Mouse (Mus musculus): ENCODE data around the gene Arhgef2.
"Not testable (repeated sequence)": the region's sequence is repeated elsewhere in the genome, so short reads cannot be mapped to it uniquely, and the experiment has no call there.

Gene Arhgef2

DNA sequence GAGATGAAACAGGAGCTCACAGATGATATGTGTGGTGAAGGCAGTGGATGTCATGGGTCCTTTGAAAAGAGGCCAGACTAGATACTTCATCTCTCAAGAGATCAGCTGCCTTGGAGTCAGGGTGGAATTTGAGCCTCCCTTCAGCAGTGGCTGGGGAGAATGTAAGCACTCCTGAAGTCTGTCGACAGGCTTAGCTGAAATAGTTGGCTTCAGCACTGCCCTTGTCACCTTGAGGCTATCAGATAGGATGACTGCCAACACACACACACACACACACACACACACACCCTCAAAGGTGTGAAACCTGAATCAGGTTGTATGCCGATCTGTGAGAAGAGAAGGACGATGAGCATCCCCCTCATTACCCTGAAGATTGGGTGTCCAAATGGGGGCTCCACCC is 14.7 kb upstream of the Arhgef2 start:
- no peak for DNase-seq (ENCODE audit: low spot score)

DNA sequence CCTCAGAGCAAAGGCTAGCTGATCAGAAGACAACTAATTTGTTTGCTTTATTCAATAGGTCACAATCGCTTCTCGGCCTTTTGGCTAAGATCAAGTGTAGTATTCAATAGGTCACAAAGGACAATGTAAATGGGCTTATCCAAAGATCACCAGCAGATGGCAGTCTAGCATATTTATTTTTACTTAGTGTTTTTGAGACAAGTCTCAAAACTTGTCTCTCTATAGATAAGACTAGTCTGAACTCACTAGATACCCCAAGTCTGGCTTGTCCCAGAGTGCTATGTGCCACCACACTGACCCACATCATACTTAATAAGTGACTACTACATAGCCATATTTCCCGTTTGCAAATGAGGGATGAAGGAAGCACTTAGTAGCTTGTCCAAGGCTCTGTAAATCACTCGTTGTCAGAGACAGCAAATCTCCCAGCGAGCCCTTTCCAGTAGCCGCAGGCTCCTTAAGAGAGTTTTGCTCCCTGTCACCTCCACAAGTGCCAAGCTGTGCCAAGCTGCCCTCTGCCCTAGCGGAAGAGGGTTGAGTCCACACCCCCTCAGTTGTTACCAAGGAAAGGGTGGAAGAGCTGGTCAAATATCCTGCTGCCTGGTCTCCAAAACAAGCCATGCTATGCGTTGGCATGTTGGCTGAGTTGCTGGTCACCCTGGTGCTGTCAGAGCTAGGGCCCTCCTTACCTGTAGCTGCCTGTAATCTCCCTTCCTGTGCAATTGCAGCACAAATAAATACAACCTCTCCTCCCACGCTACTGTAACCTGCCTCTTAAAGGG is 13.6 kb upstream of the Arhgef2 start:
- DNase-seq (ENCODE audit: low spot score): peak; percentile 81

DNA sequence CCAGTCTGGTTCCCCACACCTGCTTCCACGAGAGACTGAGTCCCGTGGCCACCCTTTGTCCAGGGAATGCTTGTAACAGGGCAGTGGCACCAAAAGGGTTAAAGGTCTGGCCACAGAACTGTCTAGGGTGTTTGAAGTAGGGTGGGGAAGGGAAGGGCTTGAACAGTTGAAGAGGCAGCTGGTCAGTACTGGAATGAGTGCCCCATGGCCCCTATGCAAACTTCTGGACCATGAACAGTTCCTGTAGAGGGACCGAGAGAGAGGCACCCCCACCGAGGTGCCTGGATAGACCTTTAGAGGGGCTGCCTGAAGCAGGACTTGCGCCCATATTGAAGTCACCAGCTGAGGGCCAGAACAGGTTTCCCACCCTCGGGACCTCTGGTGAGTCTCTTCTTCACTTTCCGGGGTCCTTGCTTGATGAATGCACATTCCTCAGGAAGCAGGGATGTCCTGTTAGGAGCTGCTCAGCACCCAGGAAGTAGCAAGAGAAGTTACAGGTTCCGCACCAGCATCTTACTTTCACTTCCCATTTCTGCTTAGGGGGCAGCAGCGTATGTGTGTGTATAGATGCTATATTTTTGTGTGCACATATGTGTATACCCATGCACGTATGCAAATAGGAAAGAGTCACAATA is 12.7 kb upstream of the Arhgef2 start:
- DNase-seq (ENCODE audit: low spot score): no peak

DNA sequence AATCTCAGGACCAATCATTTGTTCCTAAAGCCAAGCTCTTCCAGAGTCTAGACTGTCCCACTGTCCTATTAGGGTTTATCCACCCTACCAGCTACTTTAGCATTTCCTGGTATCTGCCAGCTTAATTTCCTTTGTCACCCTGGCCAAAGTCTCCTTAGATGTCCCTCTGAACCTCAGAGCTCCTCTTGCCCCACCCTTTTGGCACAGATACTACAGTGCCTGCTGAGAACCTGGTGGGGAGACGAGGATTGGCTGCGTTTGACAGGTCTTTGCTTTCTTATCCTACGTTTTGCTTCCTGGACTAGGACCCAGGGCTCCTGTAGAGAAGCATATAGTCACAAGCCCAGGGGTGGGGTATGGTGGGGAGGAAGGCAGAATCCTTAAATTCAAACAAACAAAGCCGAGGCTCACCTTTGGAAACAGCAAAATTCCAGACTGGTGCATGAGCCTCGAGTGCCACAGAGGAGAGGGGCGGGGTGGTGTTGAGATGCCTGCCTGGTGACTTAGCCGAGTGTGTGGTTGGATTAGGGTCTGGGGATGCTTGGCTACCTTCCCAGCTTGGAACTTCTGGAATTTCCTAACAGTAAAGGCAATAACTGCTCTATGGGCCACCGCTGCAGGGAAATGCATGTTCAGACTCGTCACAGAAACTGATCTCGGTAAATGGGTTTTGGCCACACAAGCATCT is 11.7 kb upstream of the Arhgef2 start:
- DNase-seq (ENCODE audit: low spot score): no peak

DNA sequence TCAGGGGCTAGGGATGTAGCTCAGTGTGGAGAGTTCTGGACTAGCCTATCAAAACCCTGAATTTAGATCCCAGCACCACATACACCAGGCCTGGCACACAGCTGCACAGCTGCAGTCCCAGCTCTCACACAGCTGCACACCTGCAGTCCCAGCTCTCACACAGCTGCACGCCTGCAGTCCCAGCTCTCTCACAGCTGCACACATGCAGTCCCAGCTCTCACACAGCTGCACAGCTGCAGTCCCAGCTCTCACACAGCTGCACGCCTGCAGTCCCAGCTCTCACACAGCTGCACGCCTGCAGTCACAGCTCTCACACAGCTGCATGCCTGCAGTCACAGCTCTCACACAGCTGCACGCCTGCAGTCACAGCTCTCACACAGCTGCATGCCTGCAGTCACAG is 9.2 kb upstream of the Arhgef2 start:
- DNase-seq (ENCODE audit: low spot score): not testable (repeated sequence)

DNA sequence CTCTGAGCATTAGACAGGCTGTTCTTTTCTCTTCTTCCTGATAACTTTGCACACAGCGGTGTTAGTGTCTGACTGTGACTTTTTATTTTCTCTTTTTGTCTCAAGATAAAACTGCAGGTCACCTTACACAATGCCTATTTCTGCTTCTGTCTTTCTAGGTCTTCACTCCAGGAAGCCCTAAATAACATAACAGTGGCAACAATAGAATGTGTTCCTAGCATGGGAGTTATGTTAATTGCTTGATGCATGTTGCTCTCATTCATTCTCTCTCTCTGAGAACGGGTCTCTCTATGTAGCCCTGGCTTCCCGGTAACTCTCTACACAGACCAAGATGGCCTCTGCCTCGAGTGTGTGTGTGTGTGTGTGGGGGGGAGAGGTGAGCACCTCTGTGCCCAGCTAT is 3.3 kb upstream of the Arhgef2 start:
- DNase-seq (ENCODE audit: low spot score): no peak

DNA sequence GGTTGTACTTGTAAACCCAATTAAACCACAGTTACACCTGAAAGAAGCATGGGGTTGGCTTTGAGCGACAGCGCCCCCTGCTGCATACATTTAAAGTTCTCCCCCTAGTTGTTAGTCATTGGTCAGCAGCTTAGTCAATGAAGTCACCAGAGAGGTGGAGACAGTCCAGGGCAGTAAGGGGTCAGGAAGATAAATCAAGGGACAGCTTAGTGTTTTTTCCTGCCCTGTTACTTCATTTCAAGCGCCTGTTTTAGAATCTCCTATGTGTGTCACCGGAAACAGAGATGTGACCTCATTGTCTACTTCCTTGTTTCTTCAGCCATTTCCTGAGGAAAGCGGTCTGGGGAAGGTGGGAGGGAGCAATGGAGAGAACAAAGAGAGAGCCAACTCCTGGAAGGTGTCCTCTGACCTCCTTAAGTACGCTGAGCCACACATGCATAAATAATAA is 2.0 kb upstream of the Arhgef2 start:
- peak; percentile 79 for DNase-seq (ENCODE audit: low spot score)

DNA sequence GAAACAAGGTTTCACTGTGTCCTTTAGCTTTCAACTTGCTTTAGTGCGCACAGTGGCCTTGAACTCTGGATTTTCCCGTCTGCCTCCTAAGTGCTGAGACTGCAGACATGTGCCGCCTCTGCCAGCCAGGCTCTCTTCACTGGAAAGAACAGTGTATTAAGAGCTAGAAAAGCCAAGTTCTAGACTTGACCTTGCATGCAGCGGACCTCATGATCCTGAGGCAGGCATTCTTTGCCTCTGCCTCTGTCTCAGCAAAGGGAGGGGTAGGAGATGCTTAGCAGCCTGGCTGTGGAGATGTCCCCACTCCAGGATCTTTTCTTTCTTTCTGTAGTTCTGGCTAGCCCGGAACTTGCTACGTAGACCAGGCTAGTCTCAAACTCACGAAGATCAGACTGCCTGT is 903 bp upstream of the Arhgef2 start:
- no peak for DNase-seq (ENCODE audit: low spot score)

DNA sequence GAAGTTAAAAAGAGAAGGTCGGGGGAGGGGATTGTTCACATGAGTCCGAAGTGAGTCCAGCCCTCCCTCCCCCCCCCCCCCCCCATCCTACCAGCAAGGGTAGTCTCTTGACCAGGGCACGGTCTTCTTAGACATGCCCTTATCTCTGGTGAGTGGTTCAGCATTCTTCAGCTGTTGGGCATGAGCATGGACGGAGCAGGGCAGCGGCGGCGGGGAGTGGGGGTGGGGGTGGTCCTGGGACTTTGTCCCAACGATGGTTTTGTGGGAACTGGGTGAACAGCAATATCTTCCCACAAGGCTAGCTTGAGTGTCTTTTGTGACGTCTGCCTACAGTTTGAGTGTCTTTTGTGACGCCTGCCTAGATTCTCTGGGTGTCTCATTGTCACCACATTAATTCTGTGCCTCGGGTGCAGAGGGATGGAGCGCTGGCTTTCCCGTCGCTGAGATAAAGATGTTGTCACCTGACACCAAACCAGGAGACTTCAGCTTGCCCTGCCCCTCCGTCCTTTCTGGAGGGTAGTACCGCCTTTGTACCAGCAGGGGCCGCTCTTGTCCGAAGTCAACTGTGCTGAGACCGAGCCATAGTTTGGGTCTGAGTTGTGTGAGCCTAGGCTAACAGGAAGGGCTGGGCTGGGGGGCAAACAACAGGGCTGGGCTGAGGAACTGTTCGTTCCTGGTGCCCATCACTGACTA is 1.4 kb downstream of the Arhgef2 start:
- peak; percentile 94 for DNase-seq (ENCODE audit: low spot score)

DNA sequence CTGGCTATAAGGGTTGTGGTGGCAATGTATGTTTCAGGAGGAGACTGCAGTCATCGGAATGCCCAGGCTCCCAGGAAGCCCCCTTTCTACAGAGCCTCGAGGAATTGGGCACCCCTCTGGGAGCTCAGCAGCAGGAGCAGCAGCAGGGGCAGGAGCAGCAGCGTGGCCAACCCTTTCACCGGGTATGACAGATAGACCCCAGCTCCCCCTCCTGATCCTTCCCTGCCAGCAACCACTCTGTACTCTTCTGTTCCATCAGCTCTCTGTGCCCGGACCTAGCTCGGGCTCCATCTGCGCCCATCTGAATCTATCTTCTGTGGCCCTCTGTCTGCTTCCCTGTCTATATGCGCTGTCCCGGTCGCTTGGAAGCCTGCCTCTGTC is 2.0 kb downstream of the Arhgef2 start:
- no peak for DNase-seq (ENCODE audit: low spot score)

DNA sequence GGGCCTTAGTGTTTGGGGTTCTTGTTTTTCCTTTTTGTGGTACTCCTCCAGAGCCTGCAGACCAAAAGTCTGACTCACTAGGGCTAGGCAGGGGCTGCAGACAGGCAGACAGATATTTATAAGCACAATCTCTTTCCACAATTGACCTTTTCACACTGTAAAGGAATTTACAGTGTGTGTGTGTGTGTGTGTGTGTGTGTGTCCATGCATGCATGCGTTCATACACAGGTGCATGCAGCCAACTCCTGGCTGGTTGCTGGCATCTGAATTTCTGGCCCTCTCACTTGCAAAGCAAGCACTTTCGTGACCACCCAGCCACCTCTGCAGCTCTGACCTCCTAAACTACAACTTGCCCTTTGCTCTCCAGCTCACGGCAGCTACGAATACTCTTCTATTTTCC is 3.3 kb downstream of the Arhgef2 start:
- DNase-seq (ENCODE audit: low spot score): no peak

DNA sequence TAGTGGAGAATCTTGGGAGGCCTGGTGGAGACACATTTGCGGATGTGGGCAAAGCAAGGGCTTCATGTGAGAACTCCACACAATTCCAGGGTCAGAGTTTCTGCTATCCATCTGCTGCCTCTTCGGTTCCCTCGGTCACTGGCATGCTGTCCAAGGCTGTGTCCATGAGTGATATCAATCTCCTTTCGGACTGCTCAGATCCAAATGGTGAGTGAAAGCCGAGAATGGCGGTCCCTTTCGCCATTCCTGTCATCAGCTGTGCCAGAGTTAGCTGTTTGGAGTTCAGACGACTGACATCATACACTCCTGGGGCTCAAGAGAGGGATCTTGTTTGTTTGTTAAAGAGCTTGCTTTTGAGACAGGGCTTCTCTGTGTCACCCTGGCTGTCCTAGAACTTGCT is 8.7 kb downstream of the Arhgef2 start:
- no peak for DNase-seq (ENCODE audit: low spot score)

DNA sequence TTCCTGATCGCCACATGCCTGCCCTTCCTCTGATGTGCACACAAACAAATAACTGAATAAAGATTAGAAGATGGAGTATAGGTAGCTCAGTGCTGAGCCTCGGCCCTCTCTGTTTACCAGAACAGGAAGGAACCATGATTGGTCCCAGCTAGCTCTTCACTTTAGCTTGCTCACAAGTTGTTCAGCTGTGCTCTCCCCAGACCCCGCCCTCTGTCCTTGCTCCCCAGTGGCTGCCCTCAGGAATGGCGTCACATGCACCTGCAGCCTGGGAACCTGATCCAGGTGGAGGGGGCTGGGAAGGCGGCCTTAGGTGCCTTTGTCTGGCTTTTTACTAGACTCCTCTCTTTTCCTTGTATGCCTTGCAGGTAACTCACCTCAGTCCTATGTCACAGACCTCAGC is 9.4 kb downstream of the Arhgef2 start:
- DNase-seq (ENCODE audit: low spot score): no peak

DNA sequence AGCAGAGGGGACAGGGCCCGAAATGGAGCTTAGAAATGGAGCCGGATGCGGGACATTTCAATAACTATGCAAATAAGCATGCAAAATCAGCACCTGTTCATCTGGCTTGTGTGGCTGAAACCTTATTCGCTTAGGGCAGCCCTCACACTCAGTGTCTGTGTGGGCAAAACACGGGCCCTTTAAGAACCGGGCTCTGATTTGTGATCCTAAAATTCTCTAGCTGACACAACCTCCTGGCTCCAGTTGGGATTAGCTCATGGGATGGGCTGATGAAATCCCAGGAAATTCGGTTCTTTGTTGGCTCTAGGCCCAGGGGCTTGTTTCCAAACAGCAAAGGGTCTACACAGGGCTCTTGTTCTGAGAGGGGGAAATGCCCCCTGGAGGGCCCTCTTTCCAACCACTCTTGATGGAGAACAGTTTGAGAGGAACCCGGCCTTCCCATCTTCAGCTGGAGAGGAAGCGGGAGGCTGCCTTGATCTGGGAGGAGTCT is 10.2 kb downstream of the Arhgef2 start:
- DNase-seq (ENCODE audit: low spot score): no peak

DNA sequence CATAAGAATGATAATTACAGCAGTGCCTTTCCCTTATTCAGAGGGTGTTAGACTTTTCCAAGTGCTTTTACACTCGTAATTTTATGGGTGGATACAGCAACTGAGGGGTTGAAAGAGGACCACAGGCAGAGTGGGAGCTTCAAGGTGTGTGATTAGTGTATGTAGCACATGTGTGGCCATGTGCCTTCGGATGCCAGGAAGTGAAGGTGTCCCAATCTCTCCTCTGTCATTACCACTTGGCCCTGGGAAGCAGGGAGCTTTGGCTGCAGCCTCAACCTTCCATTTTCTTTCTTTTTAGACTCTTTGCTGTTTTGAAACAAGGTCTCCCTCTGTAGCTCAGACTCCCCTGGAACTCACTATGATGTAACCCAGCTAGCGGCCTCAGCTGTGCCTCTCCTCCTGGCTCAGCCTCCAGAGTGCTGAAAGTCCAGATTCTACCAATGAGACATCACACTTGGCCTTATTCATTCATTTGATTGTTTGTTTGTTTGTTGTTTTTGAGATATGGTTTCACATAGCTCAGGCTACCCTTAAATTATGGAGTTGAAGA is 11.3 kb downstream of the Arhgef2 start:
- DNase-seq (ENCODE audit: low spot score): no peak

DNA sequence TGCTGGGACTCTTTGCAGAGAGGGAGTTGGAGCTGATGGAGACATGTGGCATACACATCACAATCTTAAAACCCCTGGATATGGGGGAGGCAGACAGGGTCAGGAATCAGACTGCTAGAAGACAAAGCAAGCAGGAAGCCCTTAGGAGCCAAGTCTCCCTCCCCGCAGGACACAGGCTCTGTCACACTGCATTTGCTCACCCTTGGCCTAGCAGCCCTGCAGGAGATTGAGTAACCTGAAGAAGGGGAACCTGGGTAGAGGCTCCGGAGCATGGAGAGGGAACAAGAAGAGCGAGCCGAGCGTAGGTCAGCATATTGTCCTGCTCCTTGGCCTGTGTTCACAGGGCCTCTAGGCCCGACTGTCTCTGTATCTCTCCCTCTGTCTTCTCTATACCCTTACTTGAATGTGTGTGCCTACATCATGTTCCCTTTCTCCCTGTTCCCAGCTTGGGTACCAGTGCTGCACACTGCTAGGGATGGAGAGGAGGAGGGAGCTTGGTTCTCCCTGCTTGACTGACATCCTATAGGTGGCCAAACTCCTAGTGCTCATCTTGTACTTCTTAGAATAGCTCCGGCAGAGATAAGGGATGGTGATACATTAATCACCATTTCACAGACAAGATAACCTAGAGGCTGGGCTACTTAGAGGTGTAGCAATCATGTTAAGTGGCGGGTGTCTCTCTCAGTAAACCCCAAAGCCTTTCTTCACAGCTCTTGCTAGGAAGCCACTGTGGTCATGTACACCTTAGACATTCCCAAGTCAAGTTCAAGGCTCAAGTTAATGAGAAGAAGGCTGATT is 12.5 kb downstream of the Arhgef2 start:
- no peak for DNase-seq (ENCODE audit: low spot score)

DNA sequence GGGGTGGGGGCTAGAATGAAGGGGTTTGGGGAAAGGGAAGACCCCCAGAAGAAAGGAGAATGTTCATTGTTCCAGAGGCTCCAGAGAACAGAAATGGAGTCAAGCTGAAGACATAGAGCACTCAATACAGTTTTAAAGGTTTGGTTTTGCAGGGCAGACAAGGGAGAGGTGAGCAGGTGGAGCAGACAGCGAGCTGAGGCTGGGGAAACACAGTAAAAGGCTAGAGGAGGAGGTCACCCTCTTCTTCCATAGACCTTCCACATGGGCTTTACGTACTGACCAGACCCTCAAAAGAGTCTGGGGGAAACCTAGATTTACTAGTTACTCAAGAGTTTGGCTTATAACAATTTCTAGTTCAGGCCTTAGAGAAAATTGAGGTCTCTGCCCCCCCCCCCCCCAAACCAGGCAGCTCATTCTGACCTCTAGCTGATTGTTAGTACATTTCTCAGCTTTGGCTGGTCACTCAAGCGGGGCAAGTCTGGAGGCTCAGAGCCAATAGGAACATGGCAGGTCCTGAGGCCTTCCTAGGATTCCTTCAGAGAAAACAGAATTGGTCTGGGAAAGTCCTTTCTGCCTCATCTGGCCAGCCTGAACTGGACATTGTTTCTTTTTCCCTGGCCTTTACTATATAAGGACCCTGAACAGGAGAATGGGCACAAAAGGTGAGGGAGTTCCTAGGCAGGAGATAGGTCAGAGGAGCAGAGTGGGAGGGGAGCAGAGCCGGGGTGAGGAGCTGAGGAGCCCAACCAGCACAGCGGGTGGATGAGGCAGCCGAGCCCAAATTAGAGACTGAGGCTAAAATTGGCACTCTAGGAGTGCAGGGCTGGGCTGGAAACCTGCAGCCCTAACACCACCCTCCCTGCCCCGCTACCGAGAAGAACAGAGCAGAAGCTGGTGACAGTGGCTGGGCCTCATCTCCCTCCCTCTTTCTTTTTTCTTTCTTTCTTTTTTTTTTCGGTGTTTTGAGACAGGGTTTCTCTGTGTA is 13.6 kb downstream of the Arhgef2 start:
- DNase-seq (ENCODE audit: low spot score): no peak

DNA sequence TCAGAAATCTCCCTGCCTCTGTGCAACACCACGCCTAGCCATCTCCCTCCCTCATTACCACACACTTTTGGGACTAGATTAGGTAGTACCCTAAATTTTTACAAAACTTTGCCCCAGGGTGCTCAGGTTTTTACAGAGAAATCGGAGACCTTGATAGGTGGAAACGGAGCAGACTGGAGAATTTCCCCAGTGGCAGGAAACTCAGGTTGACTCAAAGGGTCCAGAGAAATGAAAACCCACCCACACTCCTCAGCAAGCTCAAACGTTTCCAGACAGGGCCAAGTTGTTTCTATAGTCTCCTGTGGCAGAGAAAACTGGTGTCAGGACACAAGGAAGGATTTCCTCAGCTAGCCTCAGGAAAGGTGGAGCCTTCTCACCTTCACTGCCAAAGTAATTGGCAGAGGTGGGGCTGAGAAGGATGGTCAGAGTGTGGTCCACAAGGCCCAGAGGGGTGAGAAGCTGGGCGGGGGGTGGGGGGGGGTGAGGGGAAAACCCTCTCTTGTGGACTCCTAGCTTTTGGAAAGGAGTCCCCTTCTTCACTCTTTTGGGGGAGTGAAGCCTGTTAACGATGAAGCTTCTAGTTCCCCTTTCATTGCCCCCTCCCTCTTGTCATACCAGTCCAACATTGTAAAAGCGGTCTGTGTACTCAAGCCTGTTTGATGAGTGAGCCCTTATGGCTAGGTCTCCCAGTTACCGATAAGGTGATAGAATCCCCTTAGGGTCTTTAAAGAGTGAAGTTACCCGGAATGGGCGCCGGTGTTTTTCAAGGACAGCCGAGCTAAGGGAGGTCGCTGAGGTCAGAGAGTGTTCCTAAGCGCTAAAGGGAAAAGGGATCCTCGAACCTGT is 14.6 kb downstream of the Arhgef2 start:
- no peak for DNase-seq (ENCODE audit: low spot score)

DNA sequence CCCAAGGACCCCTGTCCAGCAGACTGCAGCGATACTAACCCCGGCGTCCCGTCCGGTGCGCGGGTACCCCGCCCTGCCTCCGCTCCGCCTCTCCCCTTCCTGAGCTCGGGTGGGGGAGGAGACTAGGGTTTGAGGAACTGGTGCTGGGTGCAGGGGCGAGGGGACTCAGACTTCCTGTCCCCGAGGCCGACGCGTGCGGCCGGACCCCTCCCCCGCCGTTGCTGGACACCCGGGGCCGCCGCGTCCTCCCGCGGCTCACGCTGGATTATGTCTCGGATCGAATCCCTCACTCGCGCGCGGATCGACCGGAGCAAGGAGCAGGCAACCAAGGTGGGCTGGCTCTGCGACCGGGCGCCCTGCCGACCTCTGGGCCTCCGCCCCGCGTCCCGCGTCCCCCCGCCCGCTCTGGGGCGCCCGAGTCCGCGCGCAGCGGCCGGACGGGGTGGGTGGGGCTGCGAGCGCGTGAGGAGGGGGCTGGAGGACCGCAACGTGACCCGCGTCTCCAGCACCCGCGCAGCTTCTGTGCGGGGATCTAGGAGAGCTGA is 15.3 kb downstream of the Arhgef2 start:
- DNase-seq (ENCODE audit: low spot score): peak; percentile 88

Data from embryo, embryonic 10 days (tissue).